Mouse (Mus musculus) neural tube, embryonic 13.5 days (tissue): ENCODE results near the gene Smr2. TPM values are rescaled to one million over a fixed set of nuclear protein-coding genes. Genes with fewer than 3 reads are reported as not detected.
"Not testable (repeated sequence)": the region's sequence is repeated elsewhere in the genome, so short reads cannot be mapped to it uniquely, and the experiment has no call there.

Source experiments
- ATAC-seq: fragments of 200-750 bp; cut with Nextera tagmentation; 2 replicates; pipeline ENCODE4 v1.8.0; 2017; ENCODE audit warnings: low read depth, mild to moderate bottlenecking, moderate TSS enrichment, moderate library complexity
- H3K27ac ChIP-seq: fragments of 300-500 bp; sonication (generic); replicated peaks from 2 replicates; pipeline ENCODE4 v1.5.1; 2015; ENCODE audit warnings: moderate library complexity, mild to moderate bottlenecking, inconsistent platforms
- H3K27me3 ChIP-seq: fragments of 300-500 bp; sonication (generic); 2 replicates; pipeline ENCODE4 v1.6.1; 2015; ENCODE audit warnings: mild to moderate bottlenecking, inconsistent platforms
- H3K36me3 ChIP-seq: fragments of 300-500 bp; sonication (generic); 2 replicates; pipeline ENCODE4 v1.6.1; 2015; ENCODE audit warnings: mild to moderate bottlenecking, inconsistent platforms
- H3K4me1 ChIP-seq: fragments of 300-500 bp; sonication (generic); replicated peaks from 2 replicates; pipeline ENCODE4 v1.6.1; 2015; ENCODE audit warnings: inconsistent platforms
- H3K4me2 ChIP-seq: fragments of 300-500 bp; sonication (generic); 2 replicates; pipeline ENCODE4 v1.6.1; 2015; ENCODE audit warnings: inconsistent platforms, mild to moderate bottlenecking, moderate library complexity
- H3K4me3 ChIP-seq: fragments of 300-500 bp; sonication (generic); 2 replicates; pipeline ENCODE4 v1.5.1; 2015; ENCODE audit warnings: mild to moderate bottlenecking, inconsistent platforms
- H3K9ac ChIP-seq: fragments of 300-500 bp; sonication (generic); 2 replicates; pipeline ENCODE4 v1.6.1; 2015; ENCODE audit warnings: moderate library complexity, mild to moderate bottlenecking, inconsistent platforms
- H3K9me3 ChIP-seq: fragments of 300-500 bp; sonication (generic); 2 replicates; pipeline ENCODE4 v1.6.1; 2016; ENCODE audit warnings: inconsistent platforms
- WGBS: fragments of 180-500 bp; shearing (Covaris S2); methylation state at CpG from one replicate; pipeline ENCODE4 v1.1.7; 2015; 5-methylcytosine and 5-hydroxymethylcytosine counted together
- polyA plus RNA-seq: library from polyadenylated mRNA; unstranded; fragments of >200 nt; fragmentation: Nextera tagmentation; extraction: Ambion mirVana; gene quantifications from 2 replicates; pipeline ENCODE4 v1.2.1, GENCODE M21; 2015

Smr2 gene
- polyA plus RNA-seq, result not detected in 2 replicates

- not testable (repeated sequence) for ATAC-seq, H3K27ac ChIP-seq, H3K4me3 ChIP-seq, H3K9ac ChIP-seq, H3K36me3 ChIP-seq, H3K27me3 ChIP-seq, H3K4me2 ChIP-seq, H3K4me1 ChIP-seq, H3K9me3 ChIP-seq
Measured at GRCm38 (mm10) chr5:88086256-88086655, at the start of gene Smr2. Gene Smr2 (plus strand): TSS chr5:88086556.

GRCm38 (mm10) chr5:88111430-88111829, 25.1 kb downstream of the Smr2 start, which contains the start of gene Gm11116:
Gene Gm11116 (minus strand): TSS chr5:88111530.
- no peaks in the 10 kb centered on the region for H3K27me3 ChIP-seq
- H3K9ac ChIP-seq, result no peak within 1 kb of the TSS
- H3K36me3 ChIP-seq, result no peaks in the 10 kb centered on the region
- WGBS, result 78% methylated on average over 1 of the region's 1 CpGs
- H3K9me3 ChIP-seq, result no peaks in the 10 kb centered on the region
- no peak within 1 kb of the TSS for H3K27ac ChIP-seq
- H3K4me2 ChIP-seq, result no peak within 1 kb of the TSS
- H3K4me1 ChIP-seq, result no peaks in the 10 kb centered on the region
- ATAC-seq, result no peak
- H3K4me3 ChIP-seq, result no peak within 1 kb of the TSS

DNA sequence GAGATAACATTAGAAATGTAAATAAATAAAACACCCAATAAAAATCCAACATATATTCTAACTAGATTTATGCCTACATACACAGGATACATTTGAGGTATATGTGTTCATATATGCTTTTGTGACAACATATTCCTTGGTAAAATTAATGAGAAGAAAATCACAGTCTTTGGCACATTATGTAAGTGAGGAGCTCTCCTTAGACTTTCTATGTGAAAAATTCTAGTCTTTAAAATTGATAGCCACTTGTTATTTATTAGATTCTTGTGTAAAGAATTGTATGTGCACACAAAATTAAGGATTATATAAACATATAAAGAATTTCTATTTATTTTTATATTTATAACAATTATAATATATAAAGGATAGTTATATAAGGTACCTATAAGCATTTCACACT, 67.6 kb downstream of the Smr2 start, which contains the start of gene Gm11115:
Gene Gm11115 (minus strand): TSS at position 101 of the 400 bp plus-strand sequence.
- H3K9me3 ChIP-seq, result no peaks in the 10 kb centered on the region
- H3K27ac ChIP-seq, result no peak within 1 kb of the TSS
- ATAC-seq, result no peak
- H3K4me1 ChIP-seq, result no peaks in the 10 kb centered on the region
- no peak within 1 kb of the TSS for H3K4me3 ChIP-seq
- no peak within 1 kb of the TSS for H3K9ac ChIP-seq
- no peaks in the 10 kb centered on the region for H3K27me3 ChIP-seq
- H3K36me3 ChIP-seq, result no peaks in the 10 kb centered on the region
- H3K4me2 ChIP-seq, result no peak within 1 kb of the TSS

Other genes with a start within 250 kb of the Smr2 start
- not detected in 2 replicates for gene Odam, start 201.5 kb upstream of the Smr2 start, polyA plus RNA-seq
- gene Csn3, start 161.0 kb upstream of the Smr2 start, polyA plus RNA-seq, result 0.41 TPM in 1 of 2 replicates, not detected in the other
- not detected in 2 replicates for gene 2310003L06Rik, start 117.1 kb upstream of the Smr2 start, polyA plus RNA-seq
- gene Gm28434, start 117.0 kb upstream of the Smr2 start, polyA plus RNA-seq, result not detected in 2 replicates
- gene Cabs1, start 107.1 kb upstream of the Smr2 start, polyA plus RNA-seq, result not detected in 2 replicates
- not detected in 2 replicates for gene Smr3a, start 84.0 kb upstream of the Smr2 start, polyA plus RNA-seq
- not detected in 2 replicates for gene Gm11116, start 25.0 kb downstream of the Smr2 start, polyA plus RNA-seq
- not detected in 2 replicates for gene Gm11115, start 67.5 kb downstream of the Smr2 start, polyA plus RNA-seq
- not detected in 2 replicates for gene Gm7714, start 182.4 kb downstream of the Smr2 start, polyA plus RNA-seq
- not detected in 2 replicates for gene Prol1, start 230.8 kb downstream of the Smr2 start, polyA plus RNA-seq